Mouse (Mus musculus) spleen, postnatal 10 days (tissue): ENCODE data around the gene Scd1.

ENCODE experiments used
- DNase-seq, 2 experiments: peaks; one replicate each; pipeline ENCODE4 v3.0.0; 2021 to 2022; ENCODE audit warnings: low spot score in 2 of 2

Gene Scd1

DNA sequence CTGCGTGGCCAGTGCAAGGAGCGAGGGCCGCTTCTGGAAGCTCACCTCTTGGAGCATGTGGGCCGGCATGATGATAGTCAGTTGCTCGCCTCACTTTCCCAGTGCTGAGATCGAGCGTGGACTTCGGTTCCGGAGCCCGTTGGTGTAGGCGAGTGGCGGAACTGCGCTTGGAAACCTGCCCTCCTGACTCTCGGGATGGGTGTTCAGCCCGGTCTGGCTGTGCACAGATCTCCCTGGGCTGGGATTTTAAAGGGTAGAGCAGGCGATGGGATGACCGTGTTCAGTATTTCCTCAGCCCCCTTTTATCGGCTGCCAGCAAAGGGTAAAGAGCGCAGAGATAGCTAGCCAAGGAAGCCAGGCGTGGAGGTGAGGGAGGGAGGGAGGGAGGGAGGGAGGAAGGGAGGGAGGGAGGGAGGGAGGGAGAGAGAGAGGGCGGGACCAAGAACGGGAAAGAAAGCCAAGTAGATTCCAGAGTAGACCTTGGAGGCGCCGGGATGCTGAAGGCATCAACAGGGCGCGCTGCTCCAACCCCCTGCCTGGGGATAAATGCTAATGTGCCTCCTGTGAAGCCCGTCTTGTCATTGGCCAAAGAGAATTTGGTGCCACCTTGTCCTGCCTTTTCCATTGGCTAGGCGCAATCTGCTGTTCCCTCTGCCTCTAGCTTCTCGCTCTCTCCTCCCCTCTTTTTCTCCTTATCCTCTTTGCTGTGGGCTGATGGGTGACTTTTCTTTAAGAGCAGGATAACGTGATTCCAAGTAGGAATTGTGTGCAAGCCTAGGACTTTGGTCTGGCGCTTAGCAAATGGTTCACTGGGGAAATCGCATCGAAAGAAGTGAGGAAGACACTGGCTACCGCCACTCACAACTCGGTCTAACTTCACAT is at the start of gene Scd1:
Gene Scd1 (minus strand): TSS at position 539 of the 882 bp plus-strand sequence.
- DNase-seq: peak; percentile 70 to 76

DNA sequence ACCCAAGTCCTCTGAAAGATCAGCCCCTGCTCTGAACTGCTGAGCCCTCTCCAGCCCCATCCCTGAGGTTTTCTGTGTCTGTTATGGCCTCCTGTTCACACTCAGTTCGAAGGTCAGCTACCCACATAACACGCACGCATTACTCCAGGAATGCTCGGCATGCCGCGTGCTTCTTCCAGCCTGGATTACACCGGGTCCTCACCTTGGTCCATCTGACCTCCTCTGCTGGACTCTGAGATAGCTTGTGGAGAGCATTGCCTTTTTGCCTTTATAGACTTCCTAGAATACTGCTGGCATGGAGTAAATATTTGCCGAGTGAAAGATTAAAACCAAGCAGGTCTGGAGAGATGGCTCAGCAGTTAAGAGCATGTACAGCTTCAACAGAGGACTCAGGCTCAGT is 47.7 kb upstream of the Scd1 start:
- no peak for DNase-seq

DNA sequence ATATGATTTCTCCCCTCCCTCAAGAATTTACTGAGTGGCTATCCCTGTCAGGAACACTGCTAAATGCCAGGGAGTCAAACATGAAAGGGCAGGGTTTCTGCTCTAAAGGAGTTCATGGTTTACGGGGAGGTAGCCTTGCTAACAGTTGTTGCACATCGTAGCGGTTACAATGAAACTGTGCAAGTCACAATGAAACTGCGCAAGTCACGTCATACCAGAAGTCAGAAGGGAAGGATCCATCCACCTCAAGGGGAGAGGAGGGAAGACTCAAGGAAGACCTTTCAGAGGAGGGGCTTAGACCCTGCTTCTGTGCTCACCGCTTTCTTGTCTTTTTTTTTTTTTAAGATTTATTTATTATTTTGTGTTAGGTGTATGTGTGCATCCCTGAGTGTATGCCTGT is 47.2 kb upstream of the Scd1 start:
- DNase-seq: no peak

DNA sequence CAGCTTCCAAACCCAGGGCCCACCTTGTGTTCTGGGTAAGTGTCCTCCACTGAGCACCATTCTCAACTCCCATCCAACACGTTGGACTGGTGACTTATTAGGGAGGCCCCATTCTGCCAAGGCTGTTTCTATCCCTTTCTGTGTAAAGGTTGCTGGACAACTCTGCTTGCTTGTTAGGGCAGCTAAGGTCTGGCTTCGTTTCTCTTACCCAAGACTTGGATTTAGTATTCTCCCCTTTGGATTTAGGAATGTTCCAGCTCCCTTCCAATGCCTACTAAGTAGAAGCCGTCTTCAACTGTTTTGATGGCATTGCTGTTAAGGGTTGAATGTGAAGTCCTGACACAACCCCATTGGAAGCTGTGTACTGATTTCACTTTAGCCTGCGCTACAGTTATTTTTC is 40.2 kb upstream of the Scd1 start:
- DNase-seq: no peak

DNA sequence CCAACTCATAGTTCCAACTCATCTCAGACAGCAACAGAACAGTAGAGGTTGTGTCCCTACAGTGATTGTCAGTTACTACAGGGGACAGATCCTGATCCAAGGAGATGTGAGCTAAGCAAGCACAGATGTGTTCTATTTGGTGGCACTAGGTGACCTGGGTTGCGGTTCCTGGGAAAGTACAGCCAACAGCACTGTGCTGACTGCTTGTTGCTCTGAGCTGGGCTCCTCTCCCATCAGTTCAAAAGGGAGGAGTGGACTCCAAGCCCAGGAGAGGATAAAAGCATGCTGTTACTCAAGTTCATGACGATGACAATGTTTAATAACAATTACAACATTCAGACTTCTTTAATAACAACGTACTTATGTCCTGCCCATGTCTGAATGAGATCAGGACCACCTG is 38.1 kb upstream of the Scd1 start:
- no peak for DNase-seq

DNA sequence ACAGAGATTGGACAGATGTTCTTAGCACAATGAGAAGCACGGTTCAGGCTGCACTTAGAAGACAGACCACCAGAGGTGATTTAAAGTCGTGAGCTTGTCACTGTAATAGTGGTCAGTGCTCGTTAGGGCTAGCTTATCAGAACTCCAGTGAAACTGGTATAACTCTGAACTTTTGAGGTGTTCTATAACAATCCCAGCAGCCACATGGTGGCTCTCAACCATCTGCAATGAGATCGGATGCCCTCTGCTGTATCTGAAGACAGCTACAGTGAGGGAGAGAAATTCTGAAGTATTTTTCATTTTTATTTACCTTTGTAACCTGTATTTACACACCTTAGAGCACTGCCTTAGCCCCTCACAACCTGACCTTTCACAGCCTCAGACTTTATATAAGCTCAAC is 31.6 kb upstream of the Scd1 start:
- no peak for DNase-seq

DNA sequence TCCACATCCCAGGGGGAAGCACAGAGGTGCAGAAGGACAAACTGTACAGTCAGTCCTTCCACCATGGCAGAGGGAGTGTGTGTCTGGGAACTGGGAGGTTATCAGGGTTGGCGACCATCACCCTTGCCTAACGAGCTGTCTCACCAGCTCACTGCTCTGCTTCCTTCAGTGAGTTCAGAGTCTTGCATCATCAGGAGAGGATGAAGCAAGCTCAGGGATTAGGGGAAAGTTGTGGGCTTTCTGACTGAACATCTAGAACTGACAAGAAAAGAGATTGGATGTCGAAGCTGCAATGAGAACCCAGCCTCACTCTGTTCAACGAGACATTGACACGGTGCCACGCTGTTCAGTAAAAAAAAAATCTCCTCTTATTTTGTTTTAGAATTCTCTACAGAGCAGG is 30.3 kb upstream of the Scd1 start:
- DNase-seq: no peak

DNA sequence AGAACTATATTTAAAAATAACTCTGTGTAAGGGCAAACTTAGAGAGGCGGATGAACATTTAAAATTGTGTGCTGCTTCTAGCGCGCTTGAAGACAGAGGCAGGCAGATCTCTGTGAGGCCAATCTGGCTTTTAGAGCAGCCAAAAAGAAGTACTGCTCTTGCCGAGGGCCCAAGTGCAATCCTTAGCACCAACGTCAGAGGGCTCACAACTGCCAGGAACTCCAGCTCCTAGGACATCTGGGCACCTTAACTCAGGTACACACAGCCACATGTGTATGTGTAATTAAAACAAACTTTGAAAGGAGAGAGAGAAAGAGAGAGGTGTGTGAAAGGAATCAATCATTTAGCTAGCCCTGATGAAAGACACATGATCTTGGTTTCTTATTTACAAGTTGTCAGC is 24.4 kb upstream of the Scd1 start:
- no peak for DNase-seq

DNA sequence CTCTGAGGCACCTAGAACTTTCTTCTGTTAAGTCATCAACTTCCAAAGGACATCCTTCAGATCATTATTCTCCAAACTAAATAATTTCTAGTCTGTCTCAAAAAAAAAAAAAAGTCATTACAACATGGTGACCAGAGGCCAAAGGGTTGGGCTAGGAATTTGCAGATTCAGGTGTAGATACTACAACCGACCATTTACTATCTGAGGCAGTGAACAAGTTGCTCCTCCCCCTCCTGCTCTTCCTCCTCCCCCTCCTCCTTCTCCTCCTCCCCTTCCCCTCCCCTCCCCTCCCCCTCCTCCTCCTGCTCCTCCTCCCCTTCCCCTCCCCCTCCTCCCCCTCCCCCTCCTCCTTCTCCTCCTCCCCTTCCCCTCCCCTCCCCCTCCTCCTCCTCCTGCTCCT is 20.0 kb upstream of the Scd1 start:
- no peak for DNase-seq

DNA sequence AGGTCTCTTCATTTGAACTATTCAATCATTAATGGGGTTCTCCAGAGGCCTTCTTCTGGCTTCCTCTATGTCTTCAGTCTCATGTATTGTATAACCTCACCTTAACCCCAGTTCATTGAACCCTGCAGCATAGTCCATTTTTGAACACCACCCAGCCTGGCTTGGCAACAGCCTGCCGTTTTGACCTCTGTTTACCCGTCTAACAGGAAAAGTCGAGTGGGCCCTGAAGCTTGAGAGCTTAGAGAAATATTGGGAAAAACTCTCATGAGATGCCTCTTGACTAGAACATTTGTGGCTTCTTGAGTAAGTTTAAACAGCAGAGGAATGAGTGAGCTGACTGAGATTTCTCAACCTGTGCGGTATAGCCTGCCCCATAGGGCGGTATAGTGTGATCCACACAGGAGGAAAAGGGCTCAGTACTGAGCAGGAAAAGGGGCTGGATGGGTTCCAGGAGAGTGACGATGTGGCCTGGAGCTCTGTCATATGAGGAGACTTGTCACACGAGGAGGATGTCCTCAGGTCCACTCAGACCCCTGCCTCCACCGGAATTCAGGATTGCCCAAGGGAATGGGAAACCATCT is 14.5 kb upstream of the Scd1 start:
- no peak for DNase-seq

DNA sequence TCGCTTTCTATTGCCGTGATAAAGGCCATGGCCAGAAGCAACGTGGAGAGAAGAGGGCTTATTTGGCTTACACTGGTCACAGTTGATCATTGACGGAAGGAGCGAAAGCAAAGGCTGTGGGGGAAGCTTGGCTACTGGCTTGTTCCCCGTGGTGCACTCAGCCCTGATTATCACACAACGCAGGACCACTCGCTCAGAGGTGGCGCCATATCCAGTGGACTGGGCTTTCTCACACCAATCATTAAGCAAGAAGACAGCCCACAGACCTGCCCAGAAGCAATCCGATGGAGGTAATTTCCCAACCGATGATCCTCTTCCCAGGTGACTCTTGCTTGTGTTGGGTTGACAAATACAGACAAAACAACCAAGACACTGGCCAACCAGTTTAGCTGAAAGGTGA is 11.9 kb upstream of the Scd1 start:
- DNase-seq: no peak

DNA sequence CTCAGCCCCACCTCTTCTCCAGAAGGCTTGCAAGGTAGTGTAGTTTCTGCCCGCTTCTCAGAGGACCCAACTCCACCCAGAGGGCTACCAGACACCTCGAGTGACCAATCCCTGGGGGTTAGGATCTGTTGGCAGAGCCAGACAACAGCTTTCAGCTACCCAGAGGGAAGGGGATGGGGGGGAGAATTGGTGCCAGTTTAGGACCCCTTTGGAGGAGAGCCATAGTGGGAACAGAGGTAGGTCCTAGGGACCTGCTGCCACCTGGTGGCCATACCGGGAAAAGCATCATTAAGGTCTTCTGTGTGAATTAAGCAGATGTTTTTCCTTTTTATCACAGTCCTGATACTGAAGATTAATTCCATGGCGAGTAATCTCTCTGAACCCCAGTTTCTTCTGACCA is 11.3 kb upstream of the Scd1 start:
- peak; percentile 83 to 85 for DNase-seq

DNA sequence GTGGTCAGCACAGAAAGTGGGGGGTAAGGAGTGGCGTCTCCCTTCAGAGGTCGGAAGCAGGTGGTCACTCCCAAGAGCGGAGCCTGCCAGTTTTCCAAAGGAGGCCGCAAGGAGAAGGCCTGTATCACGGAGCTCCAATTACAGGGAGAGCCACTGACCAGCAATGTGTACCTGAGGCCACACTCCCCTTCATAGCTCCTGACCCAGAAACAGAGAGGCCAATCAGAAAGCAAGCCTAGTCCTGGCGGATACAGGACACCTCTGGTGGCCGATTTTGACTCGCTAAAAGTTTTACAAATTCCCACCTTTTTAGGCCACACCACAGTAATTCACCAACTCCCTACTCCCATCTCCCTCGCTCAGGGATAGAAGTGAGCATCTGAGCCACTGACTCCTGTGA is 10.9 kb upstream of the Scd1 start:
- no peak for DNase-seq

DNA sequence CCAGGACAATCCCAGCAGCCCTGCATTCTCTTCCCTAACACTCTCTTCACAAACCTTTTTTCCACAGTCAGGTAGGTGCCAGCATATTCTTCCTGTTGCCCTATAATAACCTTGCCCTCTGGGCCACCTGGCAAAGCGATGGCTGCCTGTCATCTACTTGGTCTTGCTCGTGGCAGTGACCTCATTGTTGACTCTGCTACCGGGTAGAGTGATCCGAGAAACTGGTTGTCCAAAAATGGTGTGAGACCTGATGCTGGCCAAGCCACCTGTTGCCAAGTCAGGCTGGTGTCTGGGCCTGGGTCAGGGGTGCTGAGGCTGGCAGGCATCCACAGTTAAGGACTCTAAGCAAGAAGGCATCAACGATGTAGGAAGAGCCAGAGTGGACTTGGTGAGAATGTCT is 10.4 kb upstream of the Scd1 start:
- DNase-seq: no peak

DNA sequence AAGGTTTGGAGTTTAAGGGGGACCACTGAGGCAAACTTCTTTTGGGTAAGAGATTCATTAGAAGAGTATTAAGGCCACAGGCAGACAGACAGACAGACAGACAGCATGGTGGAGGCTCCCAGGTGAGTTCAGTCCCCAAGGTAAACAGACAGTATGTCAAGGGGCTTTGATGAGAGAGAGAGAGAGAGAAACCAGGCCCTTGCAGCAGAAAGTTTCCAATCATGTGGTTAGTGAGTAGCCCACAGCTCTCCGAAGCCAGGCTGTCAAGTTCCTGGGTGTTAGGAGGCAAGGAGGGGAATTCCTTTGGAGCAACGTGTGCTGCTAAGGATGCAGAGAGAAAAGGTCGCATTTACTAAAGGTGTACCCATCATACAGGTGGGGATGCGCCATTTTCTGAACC is 9.8 kb upstream of the Scd1 start:
- no peak for DNase-seq

DNA sequence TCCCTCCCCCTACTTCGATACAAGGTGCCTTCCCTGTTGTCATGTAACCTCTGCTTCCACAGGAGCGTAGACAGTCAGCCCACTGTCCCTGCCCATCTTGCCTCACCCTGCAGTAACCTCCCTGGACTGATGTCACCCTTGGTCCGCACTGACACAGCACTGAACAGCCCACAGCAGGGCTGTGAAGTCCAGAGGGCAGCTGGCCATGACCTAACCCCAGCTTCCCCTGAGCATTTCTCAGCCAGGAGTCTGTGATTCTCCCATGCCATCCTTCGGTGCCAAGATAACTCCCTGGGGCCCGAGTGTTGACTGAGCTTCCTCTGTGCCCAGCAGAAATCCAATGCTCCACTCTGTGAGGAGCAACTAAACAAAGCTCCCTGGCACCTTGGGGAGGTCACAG is 8.6 kb upstream of the Scd1 start:
- DNase-seq: no peak

DNA sequence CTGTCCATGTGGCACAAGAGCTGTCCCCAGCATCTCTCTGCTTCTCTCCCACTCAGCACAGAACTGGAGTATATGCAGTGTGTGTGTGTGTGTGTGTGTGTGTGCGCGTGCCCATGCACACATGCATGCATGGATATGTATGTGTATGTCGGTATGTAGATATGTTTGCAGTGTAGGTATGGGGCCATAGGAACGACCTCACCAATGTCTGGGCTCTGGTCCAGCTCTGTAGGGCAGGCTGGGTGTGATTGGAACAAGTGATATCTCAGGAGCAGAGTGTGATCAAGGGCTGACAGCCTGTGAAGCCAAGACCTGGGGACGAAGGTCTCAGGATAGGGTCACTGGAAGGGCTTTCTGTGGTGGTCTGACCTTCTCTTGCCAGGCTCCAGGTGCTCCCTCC is 7.8 kb upstream of the Scd1 start:
- no peak for DNase-seq

DNA sequence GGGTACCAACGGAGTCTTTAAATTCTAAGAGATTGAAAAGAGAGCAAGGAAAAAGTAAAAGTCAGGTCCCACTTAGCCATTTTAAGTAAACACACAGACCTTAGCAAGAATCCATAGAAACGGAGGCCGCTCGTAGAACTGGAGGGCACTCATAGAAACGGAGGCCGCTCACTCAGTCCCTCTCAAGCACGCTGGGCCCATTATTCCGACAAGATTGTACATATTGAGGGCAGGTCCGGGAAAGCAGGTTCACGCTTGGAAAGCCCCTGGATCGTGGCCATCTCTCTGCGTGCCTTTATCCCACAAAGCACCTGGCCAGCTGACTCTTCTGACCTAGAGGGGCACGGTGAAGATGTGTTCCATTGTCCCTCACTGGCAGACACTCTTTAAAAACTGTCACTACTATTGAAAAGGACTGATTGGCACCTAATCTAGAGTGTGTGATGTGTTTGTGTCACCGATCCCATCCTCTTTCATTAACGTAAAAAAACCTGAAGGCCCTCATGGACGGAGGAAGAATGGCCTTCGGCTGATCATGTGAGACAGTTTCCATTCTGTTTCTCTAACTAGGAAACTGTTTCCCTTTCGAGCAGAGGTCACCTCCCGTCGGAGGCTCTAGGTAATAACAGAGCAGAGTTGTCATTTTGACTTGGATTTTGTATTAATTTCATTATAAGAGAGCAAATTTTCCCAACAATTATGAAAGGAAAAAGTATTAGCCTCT is 2.8 kb upstream of the Scd1 start:
- no peak for DNase-seq

DNA sequence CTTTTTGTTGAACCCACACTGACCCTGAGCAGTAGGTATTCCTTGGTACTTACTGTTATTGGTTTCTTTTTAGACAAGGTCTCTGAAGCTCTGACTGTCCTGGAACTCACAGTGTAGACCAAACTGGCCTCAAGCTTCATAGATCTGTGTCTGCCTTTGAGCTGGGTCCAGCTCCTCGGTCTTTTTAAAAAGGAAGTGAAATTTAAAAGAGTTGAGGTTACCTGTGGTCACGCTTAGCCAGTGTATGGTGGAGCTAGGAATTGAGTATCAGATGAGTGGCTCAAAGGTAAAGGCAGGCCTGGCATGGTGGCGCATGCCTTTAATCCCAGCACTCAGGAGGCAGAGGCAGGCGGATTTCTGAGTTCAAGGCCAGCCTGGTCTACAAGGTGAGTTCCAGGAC is 916 bp upstream of the Scd1 start:
- DNase-seq: no peak

DNA sequence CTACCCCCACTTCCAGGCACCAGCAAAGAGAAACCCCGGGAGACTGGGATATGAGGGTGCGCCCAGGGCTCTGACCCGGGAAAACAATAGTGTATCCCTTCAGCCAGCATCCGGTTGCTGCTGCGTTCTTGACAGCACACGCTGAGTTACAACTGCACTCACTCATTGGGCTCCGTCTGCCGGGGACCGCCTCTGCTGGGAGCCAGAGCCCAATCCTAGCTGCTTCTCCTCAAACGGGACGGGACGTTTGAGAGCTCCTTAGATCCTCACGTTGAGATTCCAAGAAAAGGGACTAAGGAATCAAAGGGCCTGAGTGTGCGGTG is 505 bp upstream of the Scd1 start:
- DNase-seq: peak in 1 of 2 experiments; percentile 67

DNA sequence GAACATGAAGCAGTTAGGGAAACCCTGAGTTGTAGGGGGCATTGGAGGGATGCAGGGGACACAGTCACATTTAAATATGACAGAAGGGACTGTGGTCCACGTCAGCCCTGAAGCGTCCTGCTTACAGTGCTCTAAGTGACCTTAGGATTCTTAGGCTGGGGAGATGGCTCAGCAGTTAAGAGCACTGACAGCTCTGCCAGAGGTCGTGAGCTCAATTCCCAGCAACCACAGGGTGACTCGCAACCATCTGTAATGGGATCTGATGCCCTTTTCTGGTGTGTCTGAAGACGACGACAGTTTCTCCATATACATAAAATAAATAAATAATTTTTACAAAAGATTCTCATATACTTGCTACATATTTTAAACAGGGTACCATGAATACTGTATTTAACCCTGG is 4.1 kb downstream of the Scd1 start:
- no peak for DNase-seq

DNA sequence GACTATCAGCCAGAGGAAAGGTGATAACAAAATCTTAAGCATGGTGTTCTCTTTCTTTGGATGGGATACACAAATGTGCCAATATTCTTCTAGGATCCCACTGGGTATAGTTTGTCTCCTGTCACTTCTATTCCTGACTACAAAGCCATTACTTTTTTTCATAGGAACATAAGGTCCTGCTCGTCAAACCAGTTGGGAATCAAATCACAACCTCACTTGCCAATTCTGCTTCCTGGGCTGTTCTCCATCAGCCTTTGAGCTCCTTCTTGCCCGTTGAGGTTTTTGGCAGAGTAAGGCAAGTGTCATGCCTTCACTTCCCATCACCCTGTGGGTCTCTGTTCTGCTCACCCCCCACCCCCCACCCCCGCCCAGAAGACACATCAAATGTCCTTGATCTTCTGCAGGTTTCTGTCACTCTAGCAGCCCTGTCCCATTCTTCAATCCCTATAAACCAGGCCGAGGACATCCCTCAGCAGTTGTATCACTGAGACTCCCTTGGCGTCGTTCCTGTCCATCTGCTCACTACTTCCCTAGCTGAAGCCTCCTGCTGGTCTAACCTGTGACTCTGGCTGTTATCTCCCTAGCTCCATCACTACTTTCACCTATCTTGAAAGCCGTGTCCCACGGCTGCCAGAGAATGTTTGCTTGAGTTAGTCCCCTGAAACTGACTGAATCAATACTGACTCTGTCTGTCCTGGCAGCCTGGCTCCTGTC is 7.0 kb downstream of the Scd1 start:
- no peak for DNase-seq

DNA sequence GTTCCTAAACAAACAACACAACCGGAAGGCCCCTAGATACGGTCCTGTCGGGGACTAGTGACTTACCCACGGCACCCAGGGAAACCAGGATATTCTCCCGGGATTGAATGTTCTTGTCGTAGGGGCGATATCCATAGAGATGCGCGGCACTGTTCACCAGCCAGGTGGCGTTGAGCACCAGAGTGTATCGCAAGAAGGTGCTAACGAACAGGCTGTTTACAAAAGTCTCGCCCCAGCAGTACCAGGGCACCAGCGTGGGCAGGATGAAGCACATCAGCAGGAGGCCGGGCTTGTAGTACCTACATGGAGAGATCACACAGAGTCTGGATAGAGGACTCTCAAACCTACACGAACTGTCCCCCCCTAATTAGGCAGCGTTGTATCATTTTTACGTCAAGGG is 7.6 kb downstream of the Scd1 start:
- no peak for DNase-seq
